Mouse (Mus musculus) limb, embryonic 14.5 days (tissue): ENCODE measurements around the gene Ppbp. TPM values are rescaled to one million over a fixed set of nuclear protein-coding genes. Genes with fewer than 3 reads are reported as not detected.

Experiments
- ATAC-seq: fragments of 200-750 bp; cut with Nextera tagmentation; 2 replicates; pipeline ENCODE4 v1.8.0; 2017; ENCODE audit warnings: low read depth, moderate number of reproducible peaks, moderate TSS enrichment; ENCODE audit not compliant: low FRiP score
- DNase-seq: peaks from one replicate; pipeline ENCODE4 v3.0.0-alpha.2; 2015; ENCODE audit warnings: low spot score
- H3K27ac ChIP-seq: fragments of 300-500 bp; sonication (generic); replicated peaks from 2 replicates; pipeline ENCODE4 v1.5.1; 2014; ENCODE audit warnings: low read depth, mild to moderate bottlenecking, low read length, moderate library complexity, mixed read lengths
- H3K27me3 ChIP-seq: fragments of 300-500 bp; sonication (generic); 2 replicates; pipeline ENCODE4 v1.6.1; 2014; ENCODE audit warnings: low read length, mixed read lengths; ENCODE audit not compliant: control insufficient read depth, insufficient read depth
- H3K36me3 ChIP-seq: fragments of 300-500 bp; sonication (generic); 2 replicates; pipeline ENCODE4 v1.6.1; 2014; ENCODE audit warnings: mild to moderate bottlenecking, low read length, moderate library complexity, mixed read lengths; ENCODE audit not compliant: control insufficient read depth, insufficient read depth
- H3K4me1 ChIP-seq: fragments of 300-500 bp; sonication (generic); 2 replicates; pipeline ENCODE4 v1.6.1; 2014; ENCODE audit warnings: antibody characterized with exemption, low read length, mixed read lengths; ENCODE audit not compliant: control insufficient read depth, insufficient read depth
- H3K4me2 ChIP-seq: fragments of 300-500 bp; sonication (generic); replicated peaks from 2 replicates; pipeline ENCODE4 v1.6.1; 2014; ENCODE audit warnings: low read depth, mild to moderate bottlenecking, low read length, moderate library complexity; ENCODE audit not compliant: severe bottlenecking
- H3K4me3 ChIP-seq: fragments of 300-500 bp; sonication (generic); replicated peaks from 2 replicates; pipeline ENCODE4 v1.5.1; 2014; ENCODE audit warnings: low read length
- H3K9ac ChIP-seq: fragments of 300-500 bp; sonication (generic); 2 replicates; pipeline ENCODE4 v1.6.1; 2014; ENCODE audit warnings: mild to moderate bottlenecking, low read depth, low read length, moderate library complexity; ENCODE audit not compliant: severe bottlenecking
- H3K9me3 ChIP-seq: fragments of 300-500 bp; sonication (generic); 2 replicates; pipeline ENCODE4 v1.6.1; 2016; ENCODE audit warnings: low read length; ENCODE audit not compliant: control insufficient read depth
- POLR2A ChIP-seq: fragments of 200-500 bp; IDR thresholded peaks from 2 replicates; pipeline ENCODE4 v1.8.0; 2012; ENCODE audit warnings: inconsistent platforms, mild to moderate bottlenecking, moderate library complexity, borderline replicate concordance; ENCODE audit not compliant: insufficient read depth, insufficient read length; ENCODE audit errors: extremely low read depth
- WGBS: fragments of 180-500 bp; shearing (Covaris S2); extraction: QIAGEN DNeasy Blood & Tissue Kit; methylation state at CpG from one replicate; pipeline ENCODE4 v1.1.7; 2014; 5-methylcytosine and 5-hydroxymethylcytosine counted together
- polyA plus RNA-seq, 2 experiments: library from polyadenylated mRNA; depleted of rRNA in 1 of 2; stranded (reverse) in 1 of 2; unstranded in 1 of 2; fragments of >200 nt; fragmentation: Nextera tagmentation in 1 of 2; extraction: Ambion mirVana in 1 of 2; gene quantifications; 2 replicates each; pipeline versions ENCODE4 v1.2.1 to v1.2.3; 2012 to 2014

Gene Ppbp
- polyA plus RNA-seq, 2 experiments = 1.6 to 3.0 TPM

DNA sequence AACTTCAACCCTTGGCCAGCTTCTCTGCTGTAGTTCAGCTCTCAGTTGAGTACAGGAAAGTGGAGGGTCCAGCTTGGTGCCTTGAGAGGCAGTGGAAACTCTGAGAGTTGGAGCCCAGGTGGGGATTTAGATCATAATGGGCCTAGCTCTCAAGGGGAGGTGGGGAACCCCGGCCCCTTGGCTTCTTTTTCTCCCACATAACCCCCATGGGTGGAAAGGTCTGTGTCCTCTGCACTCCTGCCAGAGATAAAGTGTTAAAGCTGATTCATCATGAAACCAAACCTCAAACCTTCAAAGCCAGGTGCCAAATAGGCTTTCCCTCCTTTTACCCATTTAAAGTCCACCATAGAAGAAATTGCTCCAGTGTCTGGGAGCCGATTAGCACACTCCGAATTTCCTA is 6.5 kb upstream of the Ppbp start:
- Histone ChIP-seq H3K9me3 (no peaks in the 10 kb centered on the region), H3K4me1 (peaks cover 21% of the 10 kb centered on the region), H3K36me3 (no peaks in the 10 kb centered on the region), H3K4me2 (no peak overlapping the region), H3K27me3 (peaks cover 13% of the 10 kb centered on the region), H3K4me3 (no peak overlapping the region), H3K27ac (no peak overlapping the region), H3K9ac (no peak overlapping the region)
- DNase-seq (no peak), ATAC-seq (no peak)
- no peak for TF ChIP-seq POLR2A
- 87% methylated on average over 3 of the region's 3 CpGs for WGBS

- whole genome bisulfite sequencing = 66% methylated on average over 12 of the region's 12 CpGs
- H3K9me3 ChIP-seq = no peaks in the 10 kb centered on the region
- DNase-seq (no peak), ATAC-seq (no peak)
- no peak overlapping the region for H3K4me2 ChIP-seq
- no peak overlapping the region for H3K9ac ChIP-seq
- no peaks in the 10 kb centered on the region for H3K36me3 ChIP-seq
- H3K27ac ChIP-seq = no peak overlapping the region
- TF ChIP-seq POLR2A = no peak
- peaks cover 8% of the 10 kb centered on the region for H3K27me3 ChIP-seq
- H3K4me3 ChIP-seq = no peak overlapping the region
- H3K4me1 ChIP-seq = peaks cover 3% of the 10 kb centered on the region
Observed at GRCm38 (mm10) chr5:90763912-90764665, 4.2 kb upstream of the Ppbp start.

DNA sequence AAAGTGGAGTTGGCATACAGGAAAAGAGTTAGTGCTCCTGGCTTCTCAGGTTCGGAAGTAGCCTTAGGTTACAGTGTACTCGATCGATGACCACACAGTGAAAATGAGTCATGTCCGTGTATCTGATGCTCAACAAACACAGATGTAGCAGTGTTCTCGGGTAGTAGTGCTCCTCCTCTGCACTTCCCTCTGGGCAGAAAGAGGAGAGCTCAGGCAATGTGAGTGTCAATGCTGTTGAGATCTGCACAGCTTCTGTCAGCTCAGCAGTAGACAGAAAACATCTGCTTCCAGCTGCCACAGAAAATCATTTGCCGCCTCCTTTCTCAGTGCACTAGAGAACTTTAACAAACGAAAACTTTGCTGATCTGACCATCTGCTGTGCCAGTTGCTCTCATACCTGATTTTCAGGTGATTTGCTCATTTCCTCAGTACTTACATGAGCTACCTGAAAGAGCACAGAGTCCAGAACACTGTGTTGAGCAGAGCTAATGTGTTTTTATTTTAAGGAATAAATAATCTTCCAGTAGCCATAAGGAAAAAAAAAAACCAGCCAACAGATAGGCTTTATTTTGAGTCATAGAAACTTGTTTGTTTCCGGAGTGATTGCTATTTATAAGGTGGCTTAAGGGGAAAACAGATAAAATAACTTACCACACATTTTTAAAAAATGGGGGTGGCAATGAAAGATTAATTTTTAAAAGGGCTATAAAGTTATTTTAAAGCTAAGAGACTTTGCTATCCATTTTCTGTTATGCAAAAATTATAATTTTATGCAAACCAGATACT is 2.3 kb upstream of the Ppbp start:
- Histone ChIP-seq H3K27me3 (no peaks in the 10 kb centered on the region), H3K4me2 (no peak overlapping the region), H3K36me3 (no peaks in the 10 kb centered on the region), H3K4me1 (no peaks in the 10 kb centered on the region), H3K9ac (no peak overlapping the region), H3K4me3 (no peak overlapping the region), H3K9me3 (no peaks in the 10 kb centered on the region), H3K27ac (no peak overlapping the region)
- ATAC-seq = no peak
- DNase-seq = no peak
- TF ChIP-seq POLR2A = no peak
- 56% methylated on average over 8 of the region's 8 CpGs for WGBS

DNA sequence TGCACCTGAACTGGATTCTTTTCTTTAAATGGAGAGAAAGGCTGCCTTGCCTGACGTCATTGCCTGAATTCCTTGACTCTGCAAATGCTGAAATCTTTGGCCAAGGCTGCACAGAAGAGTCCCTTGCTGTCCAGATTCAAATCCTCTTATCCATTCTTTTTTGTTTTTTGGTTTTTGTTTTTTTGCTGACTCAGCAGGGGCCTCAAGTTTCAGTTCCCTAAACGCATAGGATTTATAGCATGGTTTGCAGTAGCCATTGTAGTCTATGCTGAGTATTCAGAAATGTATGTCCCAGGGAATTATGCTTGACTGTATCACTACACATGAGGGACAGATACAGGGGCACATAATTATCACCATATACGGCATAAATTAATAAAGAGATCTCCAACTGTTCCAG is 3.1 kb downstream of the Ppbp start:
- no peak for DNase-seq
- no peaks in the 10 kb centered on the region for H3K9me3 ChIP-seq
- H3K27me3 ChIP-seq = no peaks in the 10 kb centered on the region
- 62% methylated on average over 3 of the region's 3 CpGs for WGBS
- H3K36me3 ChIP-seq = no peaks in the 10 kb centered on the region
- no peak overlapping the region for H3K27ac ChIP-seq
- no peak for ATAC-seq
- H3K4me3 ChIP-seq = no peak overlapping the region
- H3K4me2 ChIP-seq = no peak overlapping the region
- H3K4me1 ChIP-seq = no peaks in the 10 kb centered on the region
- TF ChIP-seq POLR2A = no peak
- H3K9ac ChIP-seq = no peak overlapping the region

GRCm38 (mm10) chr5:90771880-90772653 is 3.7 kb downstream of the Ppbp start, which contains the start of gene Pf4:
Pf4 (plus strand) TSS chr5:90772435.
- Histone ChIP-seq H3K9me3 (no peaks in the 10 kb centered on the region), H3K27me3 (no peaks in the 10 kb centered on the region), H3K36me3 (no peaks in the 10 kb centered on the region), H3K4me3 (no peak within 1 kb of the TSS), H3K9ac (no peak within 1 kb of the TSS), H3K27ac (no peak within 1 kb of the TSS), H3K4me1 (no peaks in the 10 kb centered on the region), H3K4me2 (no peak within 1 kb of the TSS)
- no peak for DNase-seq
- no peak for ATAC-seq
- 82% methylated on average over 16 of the region's 16 CpGs for WGBS
- TF ChIP-seq POLR2A = no peak
